Mouse (Mus musculus) lung, adult 2 months (tissue): ENCODE data around the gene Ttpal. TPM values are rescaled to one million over a fixed set of nuclear protein-coding genes. Genes with fewer than 3 reads are reported as not detected.

Source experiments
- DNase-seq: peaks from one replicate; pipeline ENCODE4 v3.0.0; 2022
- H3K4me1 ChIP-seq: fragments of 200-500 bp; 2 replicates; pipeline ENCODE4 v1.6.1; 2011; ENCODE audit warnings: low read length; ENCODE audit not compliant: control insufficient read depth, insufficient read depth
- H3K4me3 ChIP-seq: fragments of 200-500 bp; replicated peaks from 2 replicates; pipeline ENCODE3; 2011; ENCODE audit warnings: low read depth, mild to moderate bottlenecking, control low read depth, low read length; ENCODE audit errors: extremely low read depth
- CTCF ChIP-seq: fragments of 200-500 bp; IDR thresholded peaks from 2 replicates; pipeline ENCODE4 v1.5.1; 2011; ENCODE audit warnings: mild to moderate bottlenecking, low read length, control low read depth; ENCODE audit not compliant: insufficient read depth
- POLR2A ChIP-seq: fragments of 200-500 bp; IDR thresholded peaks from 2 replicates; pipeline ENCODE4 v1.6.1; 2011; ENCODE audit warnings: low read depth, mild to moderate bottlenecking, control low read depth, low read length, borderline replicate concordance; ENCODE audit errors: extremely low read depth
- WGBS: fragments of 180-500 bp; shearing (Covaris S2); methylation state at CpG from one replicate; pipeline ENCODE4 v1.1.7; 2018; 5-methylcytosine and 5-hydroxymethylcytosine counted together
- polyA plus RNA-seq: library from polyadenylated mRNA; depleted of rRNA; stranded (reverse); fragments of >200 nt; gene quantifications from 2 replicates; pipeline ENCODE4 v1.2.3, GENCODE M21; 2012

Ttpal gene
- polyA plus RNA-seq, 1 experiment: 23.4 TPM

DNA sequence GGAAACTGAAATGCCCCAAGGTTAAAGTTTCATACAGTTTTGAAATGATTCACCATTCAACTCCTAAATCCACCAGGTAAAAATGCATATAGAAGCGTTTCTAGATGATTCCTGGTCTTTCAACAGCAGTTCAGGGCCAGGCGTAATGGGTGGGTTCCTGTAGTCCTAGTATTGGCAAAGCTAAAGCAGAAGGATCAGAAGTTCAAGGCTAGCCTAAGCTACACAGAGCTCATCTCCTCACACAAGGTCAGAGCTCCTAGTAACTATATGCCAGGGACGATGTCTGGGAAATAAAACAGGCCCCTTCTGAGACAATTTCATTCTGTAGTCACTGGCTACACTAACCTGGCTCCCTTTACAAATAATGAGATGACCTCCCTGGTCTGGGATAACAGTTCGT, 29.1 kb downstream of the Ttpal start:
- DNase-seq: no peak
- WGBS: 97% methylated on average over 4 of the region's 4 CpGs
- no peak for TF ChIP-seq POLR2A
- no peak for TF ChIP-seq CTCF
- H3K4me1 ChIP-seq: no peaks in the 10 kb centered on the region; the same call in none of the 2 replicates
- H3K4me3 ChIP-seq: no peak overlapping the region

DNA sequence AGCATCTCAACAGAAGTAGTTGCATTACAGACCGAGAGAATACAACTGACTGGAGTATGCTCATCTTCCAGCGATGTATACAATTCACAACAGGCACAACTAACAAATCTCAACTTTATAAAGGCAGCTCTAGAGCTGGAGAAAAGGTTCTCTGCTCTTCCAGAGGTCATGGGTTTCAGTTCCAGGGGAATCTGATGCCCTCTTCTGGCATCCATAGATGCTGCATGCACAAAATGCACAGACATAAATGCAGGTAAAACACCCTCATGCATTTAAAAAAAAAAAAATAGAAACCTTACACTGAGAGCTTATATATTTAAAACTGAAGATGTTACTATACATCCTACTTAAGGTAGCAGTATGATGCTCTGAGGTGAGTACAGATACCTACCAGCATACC, 29.6 kb downstream of the Ttpal start:
- no peak overlapping the region for H3K4me3 ChIP-seq
- DNase-seq: no peak
- peaks cover 2% of the 10 kb centered on the region for H3K4me1 ChIP-seq
- TF ChIP-seq CTCF: no peak
- no peak for TF ChIP-seq POLR2A
- 99% methylated on average over 2 of the region's 2 CpGs for WGBS

DNA sequence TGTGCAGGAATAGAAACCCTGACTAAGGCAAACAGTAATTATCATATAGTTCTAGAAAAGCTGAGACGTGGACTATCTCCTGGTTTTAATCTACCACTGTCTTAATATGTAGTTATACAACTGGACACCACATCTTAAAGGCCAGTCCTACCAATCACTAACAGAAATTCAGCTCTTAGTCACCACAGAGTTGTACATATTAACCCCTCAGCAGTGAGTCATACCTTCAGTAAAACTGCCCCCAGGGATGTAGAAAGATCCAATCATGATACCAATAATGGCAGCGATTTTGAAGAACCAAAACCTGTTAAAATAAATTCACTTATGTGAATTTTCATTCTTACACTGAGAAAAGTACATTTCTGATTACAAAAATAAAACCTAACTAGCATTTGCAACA, 32.1 kb downstream of the Ttpal start:
- Histone ChIP-seq H3K4me1 (peaks cover 24% of the 10 kb centered on the region), H3K4me3 (no peak overlapping the region)
- DNase-seq: no peak
- TF ChIP-seq CTCF: no peak
- no peak for TF ChIP-seq POLR2A
- 91% methylated on average over 2 of the region's 2 CpGs for WGBS

DNA sequence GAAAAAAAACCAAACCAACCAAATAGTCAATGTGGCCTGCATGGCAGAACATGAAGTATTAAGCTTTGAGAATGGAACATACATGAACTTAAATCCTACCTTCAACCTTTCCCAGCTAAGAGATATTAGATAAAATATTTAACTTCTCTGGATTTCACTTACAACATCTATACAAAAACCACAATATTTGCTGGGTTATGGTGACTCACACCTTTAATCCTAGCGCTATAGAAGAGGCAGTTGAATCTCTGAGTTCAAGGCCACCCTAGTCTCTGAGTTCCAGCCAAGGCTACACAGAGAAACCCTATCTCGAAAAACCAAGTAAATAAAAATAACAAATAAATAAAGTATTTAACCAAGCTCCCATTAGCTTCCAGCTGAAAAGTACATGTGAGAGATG, 33.9 kb downstream of the Ttpal start:
- WGBS: 74% methylated on average over 2 of the region's 2 CpGs
- TF ChIP-seq CTCF: no peak
- TF ChIP-seq POLR2A: no peak
- peaks cover 36% of the 10 kb centered on the region for H3K4me1 ChIP-seq
- DNase-seq: no peak
- H3K4me3 ChIP-seq: no peak overlapping the region

DNA sequence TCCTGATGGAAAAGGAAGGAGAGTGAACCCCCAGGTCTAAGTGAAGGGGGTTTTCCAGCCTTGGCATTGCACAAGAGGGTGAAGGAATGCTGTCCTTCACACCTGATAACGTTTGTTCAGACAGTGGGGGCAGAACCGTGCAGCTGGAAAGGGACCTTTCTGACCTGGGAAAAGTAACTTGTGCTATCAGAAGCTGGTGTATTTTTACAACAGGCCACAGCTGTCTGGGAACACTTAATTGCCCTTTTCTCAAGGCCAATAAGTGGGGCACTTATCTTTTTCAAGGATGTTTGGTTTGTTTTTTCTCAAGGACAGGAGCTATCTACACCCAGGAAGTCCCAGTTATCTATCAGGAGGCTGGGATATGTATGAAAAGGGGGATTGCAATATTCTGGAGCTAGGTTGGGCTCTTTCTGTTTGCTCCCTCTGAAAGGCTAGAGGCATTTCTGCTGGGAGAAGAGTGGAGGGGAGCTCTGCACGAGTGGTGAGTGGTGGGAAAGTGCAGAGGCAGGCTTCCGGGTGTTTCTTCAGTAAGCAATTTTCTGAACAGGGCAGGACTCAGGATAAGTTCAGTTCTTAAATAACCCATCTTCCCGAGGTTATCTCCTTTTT, 35.6 kb downstream of the Ttpal start:
- no peak for DNase-seq
- WGBS: 5% methylated on average over 5 of the region's 5 CpGs
- Histone ChIP-seq H3K4me3 (no peak overlapping the region), H3K4me1 (peaks cover 44% of the 10 kb centered on the region)
- no peak for TF ChIP-seq POLR2A
- no peak for TF ChIP-seq CTCF

DNA sequence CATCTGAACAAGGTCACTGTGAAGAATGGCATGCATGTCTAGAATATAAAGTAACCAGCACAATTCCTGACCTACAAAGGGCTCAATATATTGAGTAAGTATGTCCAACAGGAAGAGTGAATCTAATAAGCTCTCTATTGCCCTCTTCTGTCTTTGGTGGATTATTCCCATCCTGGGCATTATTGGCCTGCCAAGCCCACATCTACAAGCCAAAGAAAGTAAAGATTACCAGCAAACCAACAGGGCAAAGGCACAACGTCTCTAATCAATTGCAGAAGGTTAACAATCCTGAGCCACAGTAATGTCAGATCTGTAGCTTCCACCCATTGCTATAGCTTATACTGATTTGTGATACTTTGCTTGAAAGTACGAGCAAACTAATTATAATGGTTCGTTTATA, 38.4 kb downstream of the Ttpal start:
- TF ChIP-seq CTCF: 0 out of 2 replicates have a peak, but pooled peaks have one; percentile 0
- TF ChIP-seq POLR2A: no peak
- no peak for DNase-seq
- Histone ChIP-seq H3K4me3 (no peak overlapping the region), H3K4me1 (peaks cover 44% of the 10 kb centered on the region)
- WGBS: 41% methylated on average over 3 of the region's 3 CpGs

DNA sequence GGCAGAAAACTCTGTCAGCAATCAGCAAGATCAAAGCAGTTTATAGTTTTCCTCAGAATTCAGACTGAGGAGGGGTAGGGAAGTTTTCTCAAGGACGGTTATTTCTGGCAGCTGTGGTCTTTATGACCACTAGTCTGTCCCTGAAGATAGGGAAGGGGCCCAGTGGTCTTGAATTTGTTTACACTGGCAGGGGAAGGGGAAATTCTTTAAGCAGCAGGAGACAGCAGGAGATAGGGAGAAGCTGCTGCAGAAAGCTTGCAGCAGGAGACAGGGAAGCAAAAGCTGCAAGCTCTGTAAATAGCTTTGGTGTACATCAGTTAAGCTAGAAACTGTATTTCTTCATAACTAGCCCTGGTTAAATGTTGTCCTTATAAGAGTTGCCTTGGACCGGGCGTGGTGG, 39.6 kb downstream of the Ttpal start:
- 35% methylated on average over 3 of the region's 3 CpGs for WGBS
- no peak for TF ChIP-seq POLR2A
- TF ChIP-seq CTCF: no peak
- H3K4me3 ChIP-seq: no peak overlapping the region
- H3K4me1 ChIP-seq: peaks cover 42% of the 10 kb centered on the region
- no peak for DNase-seq

DNA sequence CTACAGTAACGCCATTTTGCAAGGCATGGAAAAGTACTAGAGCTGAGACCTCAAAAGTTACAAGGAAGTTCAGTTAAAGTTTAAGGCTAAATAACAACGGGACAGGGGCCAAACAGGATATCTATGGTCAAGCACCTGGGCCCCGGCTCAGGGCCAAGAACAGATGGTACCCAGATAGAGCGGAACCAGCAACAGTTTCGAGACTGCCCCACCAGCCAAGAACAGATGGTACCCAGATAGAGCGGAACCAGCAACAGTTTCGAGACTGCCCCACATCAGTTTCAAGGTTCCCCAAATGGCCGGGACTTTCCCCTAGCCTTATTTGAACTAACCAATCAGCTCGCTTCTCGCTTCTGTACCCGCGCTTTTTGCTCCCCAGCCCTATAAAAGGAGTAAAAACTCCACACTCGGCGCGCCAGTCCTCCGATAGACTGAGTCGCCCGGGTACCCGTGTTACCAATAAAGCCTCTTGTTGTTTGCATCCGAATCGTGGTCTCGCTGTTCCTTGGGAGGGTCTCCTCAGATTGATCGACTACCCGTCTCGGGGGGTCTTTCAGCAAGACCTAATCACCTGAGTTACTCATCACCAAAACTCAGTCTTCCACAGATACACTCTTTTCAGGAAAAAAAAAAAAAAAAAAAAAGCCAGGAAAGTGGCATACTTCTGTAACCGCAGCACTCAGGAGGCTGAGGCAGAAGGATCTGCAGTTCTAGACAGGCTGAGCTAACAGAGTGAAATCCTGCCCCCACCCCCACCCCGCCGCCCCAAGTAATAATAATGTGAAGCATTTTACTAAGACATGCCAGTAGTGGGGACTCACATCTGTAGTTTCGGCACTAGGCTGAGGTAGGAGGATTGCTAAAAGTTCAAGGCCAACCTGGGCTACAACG, 40.8 kb downstream of the Ttpal start:
- TF ChIP-seq POLR2A: peak; percentile 71; the same call in 1 of the 2 replicates
- no peak for TF ChIP-seq CTCF
- WGBS: 41% methylated on average over 30 of the region's 30 CpGs
- DNase-seq: peak; percentile 48
- Histone ChIP-seq H3K4me3 (peak overlapping the region; percentile 69), H3K4me1 (peaks cover 32% of the 10 kb centered on the region)

DNA sequence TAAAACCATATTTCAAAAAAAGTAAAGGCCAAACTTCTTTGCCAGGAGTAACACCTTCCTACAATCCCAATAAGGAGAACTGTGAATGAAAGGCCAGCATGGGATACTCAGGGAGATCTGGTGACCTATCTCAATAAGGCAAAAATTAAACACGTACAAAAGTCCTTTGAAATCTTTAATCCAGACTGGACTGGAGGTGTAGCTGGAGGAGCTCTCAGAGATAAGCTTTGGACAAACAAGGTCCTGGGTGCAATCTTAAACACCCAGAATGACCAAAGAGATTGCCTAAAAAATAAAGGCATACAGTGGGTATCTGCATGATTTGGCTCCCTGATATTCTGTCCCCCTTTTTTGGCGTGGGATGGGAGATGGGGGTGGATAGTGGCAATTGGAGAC, 41.5 kb downstream of the Ttpal start:
- H3K4me1 ChIP-seq: peaks cover 26% of the 10 kb centered on the region
- 0 out of 2 replicates have a peak, but pooled peaks have one; percentile 10 for TF ChIP-seq POLR2A
- TF ChIP-seq CTCF: no peak
- DNase-seq: no peak
- 12% methylated on average over 2 of the region's 2 CpGs for WGBS
- peak overlapping the region; percentile 69 for H3K4me3 ChIP-seq

DNA sequence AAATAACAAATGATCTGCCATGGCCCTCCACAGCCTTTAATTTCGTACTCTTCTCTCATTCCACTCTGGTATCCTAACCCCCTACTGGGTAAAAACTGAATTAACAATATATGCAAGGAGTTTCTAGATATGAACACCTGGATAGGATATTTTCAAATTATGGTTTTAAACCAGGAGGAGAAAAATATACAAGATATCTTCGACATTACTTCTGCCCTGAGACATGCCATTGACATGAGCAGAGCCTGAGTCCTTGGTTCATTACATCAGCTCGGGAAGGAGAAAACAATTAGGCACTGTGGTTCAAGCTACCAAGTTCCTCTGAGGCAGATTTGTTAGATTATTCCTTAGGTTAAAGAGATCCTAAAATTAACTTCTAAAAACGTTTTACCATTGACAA, 41.9 kb downstream of the Ttpal start:
- WGBS: 2% methylated on average over 4 of the region's 4 CpGs
- no peak for DNase-seq
- Histone ChIP-seq H3K4me1 (peaks cover 22% of the 10 kb centered on the region), H3K4me3 (peak overlapping the region; percentile 69)
- no peak for TF ChIP-seq CTCF
- TF ChIP-seq POLR2A: no peak
